Mouse (Mus musculus) ovary, postnatal 36 days (tissue): ENCODE data around the gene Mki67.
A peak's percentile ranks its signal among the peaks of the same experiment; 100 is the strongest.

Experiments used
- DNase-seq: peaks from one replicate; pipeline ENCODE4 v3.0.0; 2022; ENCODE audit warnings: low spot score, mixed read lengths

The Mki67 gene

DNA sequence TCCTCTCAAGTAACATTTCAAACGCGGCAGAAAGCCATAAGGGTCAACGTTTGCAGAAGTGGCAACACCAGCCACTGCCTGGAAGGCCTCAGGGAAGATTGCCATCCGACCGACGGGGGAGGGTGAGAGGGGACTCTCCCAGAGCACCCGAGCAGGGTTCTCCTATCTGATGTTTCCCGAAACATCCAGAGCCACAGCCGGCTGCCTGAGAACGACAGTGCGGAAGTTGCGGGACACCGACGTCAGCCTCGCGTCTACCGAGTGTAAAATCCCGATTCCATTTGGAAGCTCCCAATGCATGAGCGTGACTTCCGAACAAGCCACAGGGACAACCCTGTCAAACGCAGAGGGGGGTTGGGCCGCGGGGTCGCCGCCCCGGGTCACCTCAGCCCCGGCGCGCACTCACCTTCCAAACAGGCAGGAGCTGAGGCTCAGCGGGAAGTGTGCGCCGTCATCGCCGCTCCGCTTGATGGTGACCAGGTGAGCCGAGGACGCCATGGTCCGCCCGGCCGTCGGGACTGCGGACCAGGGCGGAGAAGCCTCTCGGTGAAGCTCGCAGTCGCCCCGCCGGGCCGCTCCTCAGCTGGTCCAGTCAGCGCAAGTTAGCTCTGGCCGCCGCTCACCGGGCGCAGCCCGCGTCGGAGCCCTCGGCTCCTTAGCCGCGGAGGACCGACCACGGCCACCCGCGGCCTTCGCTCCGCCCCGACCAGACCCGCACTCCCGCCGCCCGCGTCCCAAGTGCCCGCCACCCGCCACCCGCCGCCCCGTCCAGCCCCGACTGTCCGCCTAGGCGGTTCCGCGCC, at the start of gene Mki67:
Gene Mki67, minus strand, starts transcription at position 720 of the 803 bp plus-strand sequence.
- DNase-seq = peak; percentile 23

- no peak for DNase-seq
Observed at GRCm38 (mm10) chr7:135763311-135763710, 47.1 kb upstream of the Mki67 start.

GRCm38 (mm10) chr7:135758754-135759510, 42.8 kb upstream of the Mki67 start:
- DNase-seq = no peak

DNA sequence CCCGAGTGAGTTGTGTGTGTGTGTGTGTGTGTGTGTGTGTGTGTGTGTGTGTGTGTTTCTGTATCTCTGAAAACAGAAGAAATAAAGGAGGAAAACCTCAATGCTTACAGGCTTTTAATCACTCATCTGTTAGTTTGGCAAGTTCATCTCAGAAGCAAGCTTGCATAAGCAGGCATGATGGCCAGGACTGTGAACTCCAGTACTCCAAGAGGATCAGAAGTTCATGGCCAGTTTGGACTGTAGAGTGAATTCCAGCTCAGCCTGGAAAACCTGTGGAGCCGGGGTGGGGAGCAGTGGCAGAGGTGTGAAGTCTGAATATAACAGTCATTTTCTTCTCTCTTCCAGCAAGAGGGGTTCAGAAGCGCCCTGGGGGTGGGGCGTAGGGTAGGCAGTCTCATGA, 42.0 kb upstream of the Mki67 start:
- DNase-seq = no peak

- DNase-seq = no peak
Observed at GRCm38 (mm10) chr7:135756984-135757586, 40.9 kb upstream of the Mki67 start.

GRCm38 (mm10) chr7:135748986-135749385, 32.8 kb upstream of the Mki67 start:
- DNase-seq = peak; percentile 19

GRCm38 (mm10) chr7:135747072-135747471, 30.9 kb upstream of the Mki67 start:
- no peak for DNase-seq

DNA sequence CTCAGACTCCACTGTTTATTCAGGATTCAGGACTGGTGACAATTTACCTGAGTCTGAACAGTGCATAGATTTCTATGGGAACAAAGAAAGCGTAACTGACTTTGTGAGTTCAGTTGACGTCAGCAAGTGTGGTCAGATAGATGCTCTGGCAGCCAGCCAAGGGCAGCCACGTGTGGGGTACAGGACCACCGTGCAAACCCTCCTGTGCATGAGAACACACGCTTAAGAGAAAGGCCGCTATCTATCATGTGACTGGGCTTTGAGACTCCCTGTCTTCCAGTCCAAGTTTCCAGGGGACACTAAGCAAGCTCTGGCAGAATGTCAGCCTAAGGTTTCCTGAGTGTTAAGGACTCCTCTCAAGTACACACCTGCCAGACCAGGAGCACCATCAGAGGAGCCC, 30.4 kb upstream of the Mki67 start:
- no peak for DNase-seq

- no peak for DNase-seq
Observed at GRCm38 (mm10) chr7:135745091-135745490, 28.9 kb upstream of the Mki67 start.

DNA sequence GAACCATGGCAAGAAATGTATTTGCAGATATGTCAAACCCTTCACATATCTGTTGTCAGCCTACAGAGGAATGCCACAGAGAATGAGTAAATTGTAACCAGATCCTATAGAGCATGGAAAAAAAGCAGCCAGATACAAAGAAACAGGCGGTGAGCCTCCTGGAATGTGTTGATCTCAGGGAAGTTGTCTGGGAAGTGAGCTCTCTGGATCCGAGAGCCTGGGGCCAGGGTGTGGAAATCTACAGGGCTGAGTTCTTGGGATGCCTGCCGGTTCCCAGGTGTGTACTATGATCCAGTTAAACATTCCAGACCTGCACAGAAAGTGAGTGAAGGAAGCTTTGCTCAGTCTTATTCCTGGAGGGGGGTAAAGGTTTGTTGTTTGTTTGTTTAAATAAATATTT, 24.3 kb upstream of the Mki67 start:
- DNase-seq = no peak

- DNase-seq = no peak
Observed at GRCm38 (mm10) chr7:135736581-135736886, 20.4 kb upstream of the Mki67 start.

DNA sequence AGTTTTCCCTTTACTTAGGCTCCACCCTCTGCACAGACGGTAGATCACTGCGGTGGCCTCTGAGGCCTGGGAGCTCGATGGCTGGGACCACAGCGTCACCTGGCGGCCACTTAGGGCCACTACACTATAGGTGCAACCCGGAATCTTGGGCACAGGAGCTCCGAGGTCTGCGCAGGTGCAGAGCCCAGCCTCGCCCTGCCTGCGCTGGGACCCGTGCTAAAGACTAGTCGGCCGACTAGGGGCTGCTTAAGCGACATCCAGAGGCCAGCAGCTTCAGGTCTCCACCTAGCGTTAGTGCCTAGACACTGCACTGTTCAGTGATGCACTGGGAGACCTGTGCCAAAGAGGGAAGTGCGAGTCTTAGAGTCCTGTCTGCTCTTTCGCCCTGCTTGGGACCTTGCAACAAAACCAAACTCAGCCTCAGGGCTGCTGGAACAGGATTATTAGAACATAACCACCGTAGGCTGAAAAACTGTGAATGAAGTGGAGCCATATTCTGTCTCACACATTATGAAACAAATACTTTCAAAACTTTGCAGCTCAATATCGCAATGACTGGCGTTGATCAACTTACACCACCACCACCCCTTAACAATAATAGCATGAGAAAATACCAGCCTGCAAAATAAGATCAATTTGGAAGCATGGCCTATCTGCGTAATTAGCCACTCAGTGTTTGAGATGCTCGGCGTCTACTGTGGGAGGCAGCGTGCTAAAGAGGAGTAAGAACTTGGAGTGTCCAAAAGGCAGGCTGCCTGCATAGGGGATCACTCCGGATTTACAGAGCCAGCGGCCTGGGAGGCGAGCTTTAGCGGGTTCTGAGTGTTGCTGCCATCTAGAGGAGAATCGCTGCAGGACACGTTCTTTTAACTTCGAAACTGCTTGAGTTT, 19.8 kb upstream of the Mki67 start:
- DNase-seq = peak; percentile 83

DNA sequence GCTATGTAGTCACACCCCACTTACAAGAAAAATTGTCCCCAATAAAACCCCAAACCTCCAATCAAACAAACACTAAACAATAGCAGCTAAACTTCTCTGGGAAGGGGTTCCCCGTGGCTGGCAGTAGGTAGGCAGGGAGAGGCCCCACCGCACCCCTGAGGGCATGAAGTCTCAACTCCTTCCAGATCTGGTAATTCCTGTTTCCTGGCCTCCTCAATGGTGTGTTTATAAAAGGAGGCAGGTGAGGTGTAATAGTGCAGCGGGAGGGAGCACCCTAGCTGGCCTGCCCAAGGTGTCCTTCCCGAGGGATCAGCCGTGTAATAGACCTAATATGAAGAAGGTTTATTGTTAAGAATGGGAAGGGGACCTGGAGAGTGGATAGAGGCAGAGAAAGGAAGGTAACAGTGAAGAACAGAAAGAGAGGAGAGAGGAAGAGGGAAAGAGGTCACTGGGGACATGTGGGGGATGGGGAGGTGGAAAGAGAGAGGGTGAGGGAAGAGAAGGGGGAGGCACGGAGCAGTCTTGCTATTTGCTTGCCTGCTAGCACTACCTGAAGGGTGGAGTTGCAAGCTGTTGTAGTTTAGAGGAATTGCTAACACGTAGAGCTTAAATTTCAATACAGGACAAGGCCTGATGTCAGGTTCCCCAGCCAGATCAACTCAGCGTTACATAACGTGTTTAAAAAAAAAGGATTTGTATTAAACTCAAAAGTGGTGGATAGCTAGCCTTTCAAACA, 18.9 kb upstream of the Mki67 start:
- no peak for DNase-seq

GRCm38 (mm10) chr7:135734379-135734778, 18.2 kb upstream of the Mki67 start:
- no peak for DNase-seq

DNA sequence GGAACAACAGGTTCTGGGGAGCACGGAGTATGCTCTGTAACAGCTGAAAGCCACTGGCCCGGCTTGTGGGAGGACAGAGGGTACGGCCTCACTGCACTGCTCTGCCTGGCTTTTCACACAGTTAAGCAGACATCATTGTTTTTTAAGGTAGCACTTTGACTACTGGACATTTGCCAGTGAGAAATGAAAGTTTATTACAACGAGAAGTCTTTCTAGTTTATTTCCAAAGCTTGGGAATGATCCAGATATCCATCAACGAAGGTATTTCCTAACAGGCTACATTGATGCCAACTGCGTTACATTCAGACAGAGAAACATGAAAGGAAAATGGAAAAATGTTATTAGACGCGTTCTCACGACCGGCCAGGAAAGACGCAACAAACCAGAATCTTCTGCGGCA, 11.9 kb upstream of the Mki67 start:
- no peak for DNase-seq

GRCm38 (mm10) chr7:135726707-135727106, 10.5 kb upstream of the Mki67 start:
- no peak for DNase-seq

DNA sequence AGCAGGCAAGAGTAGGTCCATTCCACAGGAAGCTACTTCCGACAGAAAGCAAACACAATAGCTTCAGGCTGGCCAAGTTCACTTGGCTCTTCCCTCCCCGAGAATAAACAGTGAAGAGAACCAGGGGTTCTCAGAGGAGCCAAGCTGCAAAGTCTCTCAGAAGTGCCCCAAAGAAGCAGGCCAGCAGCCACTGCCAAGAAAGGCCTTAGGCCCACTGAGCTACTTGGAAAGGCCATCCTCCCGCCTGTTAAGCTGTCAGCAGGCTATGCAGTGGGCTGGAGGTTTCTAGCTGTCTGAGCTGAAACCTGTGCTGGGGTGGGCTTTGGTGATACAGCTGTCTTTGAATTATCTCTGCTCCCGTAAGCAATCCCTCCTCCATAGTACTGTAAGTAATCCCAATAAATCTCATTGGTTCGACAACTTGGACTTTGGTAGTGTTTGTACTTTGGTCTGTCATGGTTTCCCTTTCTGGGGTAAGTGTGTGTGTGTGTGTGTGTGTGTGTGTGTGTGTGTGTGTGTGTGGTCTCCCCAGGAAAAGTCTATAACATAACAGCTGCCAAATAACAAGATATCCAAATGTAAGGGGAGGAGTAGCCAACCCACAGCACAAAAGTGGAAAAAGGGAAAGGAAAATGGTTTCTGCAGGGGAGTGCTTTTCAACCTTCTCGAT, 7.6 kb upstream of the Mki67 start:
- no peak for DNase-seq

- DNase-seq = no peak
Observed at GRCm38 (mm10) chr7:135722011-135722838, 6.1 kb upstream of the Mki67 start.

- no peak for DNase-seq
Observed at GRCm38 (mm10) chr7:135721436-135721992, 5.4 kb upstream of the Mki67 start.
